Mouse (Mus musculus) liver, embryonic 13.5 days (tissue): Measurements from ENCODE around the gene Fyb. TPM values are rescaled to one million over a fixed set of nuclear protein-coding genes. Genes with fewer than 3 reads are reported as not detected.
A peak's percentile ranks its signal among the peaks of the same experiment; 100 is the strongest.
"Not testable (repeated sequence)": the region's sequence is repeated elsewhere in the genome, so short reads cannot be mapped to it uniquely, and the experiment has no call there.

Source experiments
- ATAC-seq: fragments of 200-750 bp; cut with Nextera tagmentation; 2 replicates; pipeline ENCODE4 v1.8.0; 2017; ENCODE audit warnings: low read depth, mild to moderate bottlenecking, moderate number of reproducible peaks, moderate library complexity
- DNase-seq: peaks from one replicate; pipeline ENCODE4 v3.0.0; 2022
- H3K27ac ChIP-seq: fragments of 300-500 bp; sonication (generic); 2 replicates; pipeline ENCODE4 v1.5.1; 2015; ENCODE audit warnings: moderate library complexity, mild to moderate bottlenecking, inconsistent platforms
- H3K27me3 ChIP-seq: fragments of 300-500 bp; sonication (generic); 2 replicates; pipeline ENCODE4 v1.6.1; 2015; ENCODE audit warnings: mild to moderate bottlenecking, inconsistent platforms
- H3K36me3 ChIP-seq: fragments of 300-500 bp; sonication (generic); 2 replicates; pipeline ENCODE4 v1.6.1; 2015; ENCODE audit warnings: mild to moderate bottlenecking, inconsistent platforms
- H3K4me1 ChIP-seq: fragments of 300-500 bp; sonication (generic); replicated peaks from 2 replicates; pipeline ENCODE4 v1.6.1; 2015; ENCODE audit warnings: inconsistent platforms
- H3K4me2 ChIP-seq: fragments of 300-500 bp; sonication (generic); 2 replicates; pipeline ENCODE4 v1.6.1; 2015; ENCODE audit warnings: inconsistent platforms, mild to moderate bottlenecking, moderate library complexity
- H3K4me3 ChIP-seq: fragments of 300-500 bp; sonication (generic); replicated peaks from 2 replicates; pipeline ENCODE4 v1.5.1; 2015; ENCODE audit warnings: mild to moderate bottlenecking, inconsistent platforms
- H3K9ac ChIP-seq: fragments of 300-500 bp; sonication (generic); 2 replicates; pipeline ENCODE4 v1.6.1; 2015; ENCODE audit warnings: mild to moderate bottlenecking, inconsistent platforms
- H3K9me3 ChIP-seq: fragments of 300-500 bp; sonication (generic); replicated peaks from 2 replicates; pipeline ENCODE4 v1.6.1; 2016; ENCODE audit warnings: inconsistent platforms
- WGBS: fragments of 180-500 bp; shearing (Covaris S2); methylation state at CpG from one replicate; pipeline ENCODE4 v1.1.7; 2015; ENCODE audit not compliant: insufficient replicate concordance; 5-methylcytosine and 5-hydroxymethylcytosine counted together
- polyA plus RNA-seq: library from polyadenylated mRNA; unstranded; fragments of >200 nt; fragmentation: Nextera tagmentation; extraction: Ambion mirVana; gene quantifications from 2 replicates; pipeline ENCODE4 v1.2.1, GENCODE M21; 2015

Gene Fyb
- polyA plus RNA-seq, 1 experiment from 2014 or later: 27.5 TPM

- no peak overlapping the region for H3K9ac ChIP-seq
- 33% methylated on average over 15 of the region's 15 CpGs for WGBS
- H3K4me1 ChIP-seq: peaks cover 36% of the 10 kb centered on the region
- H3K27ac ChIP-seq: no peak overlapping the region
- H3K9me3 ChIP-seq: no peaks in the 10 kb centered on the region
- no peaks in the 10 kb centered on the region for H3K27me3 ChIP-seq
- DNase-seq (no peak), ATAC-seq (no peak)
- H3K4me2 ChIP-seq: peak overlapping the region; percentile 35
- H3K4me3 ChIP-seq: peak overlapping the region; percentile 10; the same call in 1 of the 2 replicates
- 0 out of 2 replicates have a peak, but pooled peaks cover 3% of the 10 kb centered on the region for H3K36me3 ChIP-seq
Observed at GRCm38 (mm10) chr15:6579194-6579768, 56.6 kb downstream of the Fyb start.

- H3K4me2 ChIP-seq: peak overlapping the region; percentile 35; the same call in 1 of the 2 replicates
- ATAC-seq (no peak), DNase-seq (no peak)
- H3K27ac ChIP-seq: no peak overlapping the region
- H3K4me1 ChIP-seq: peaks cover 37% of the 10 kb centered on the region
- 0 out of 2 replicates have a peak, but pooled peaks cover 3% of the 10 kb centered on the region for H3K36me3 ChIP-seq
- no peaks in the 10 kb centered on the region for H3K27me3 ChIP-seq
- no peak overlapping the region; the same call in 1 of the 2 replicates for H3K4me3 ChIP-seq
- WGBS: 67% methylated on average over 11 of the region's 11 CpGs
- H3K9me3 ChIP-seq: no peaks in the 10 kb centered on the region
- H3K9ac ChIP-seq: no peak overlapping the region
Observed at GRCm38 (mm10) chr15:6579769-6580261, 57.2 kb downstream of the Fyb start.

DNA sequence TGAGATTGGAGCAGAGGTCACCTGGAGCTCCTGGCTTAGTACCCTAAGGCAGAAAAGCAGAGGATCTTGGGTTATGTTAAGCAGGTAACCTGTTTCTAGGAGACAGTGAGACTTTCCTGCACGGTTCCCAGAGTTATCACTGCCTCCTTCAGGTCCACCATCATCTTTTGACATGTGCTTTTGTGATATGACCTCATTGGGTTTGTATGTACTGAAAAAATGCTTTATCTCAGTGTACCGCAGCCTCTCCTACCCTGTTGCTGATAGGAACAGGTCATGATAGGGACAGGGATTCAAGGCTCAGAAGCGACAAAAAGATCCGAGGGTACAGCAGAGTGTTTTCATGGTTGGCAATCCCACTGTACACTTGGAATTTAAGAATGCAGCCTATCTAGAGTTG lies 62.0 kb downstream of the Fyb start:
- WGBS: 13% methylated on average over 4 of the region's 4 CpGs
- no peaks in the 10 kb centered on the region for H3K27me3 ChIP-seq

DNA sequence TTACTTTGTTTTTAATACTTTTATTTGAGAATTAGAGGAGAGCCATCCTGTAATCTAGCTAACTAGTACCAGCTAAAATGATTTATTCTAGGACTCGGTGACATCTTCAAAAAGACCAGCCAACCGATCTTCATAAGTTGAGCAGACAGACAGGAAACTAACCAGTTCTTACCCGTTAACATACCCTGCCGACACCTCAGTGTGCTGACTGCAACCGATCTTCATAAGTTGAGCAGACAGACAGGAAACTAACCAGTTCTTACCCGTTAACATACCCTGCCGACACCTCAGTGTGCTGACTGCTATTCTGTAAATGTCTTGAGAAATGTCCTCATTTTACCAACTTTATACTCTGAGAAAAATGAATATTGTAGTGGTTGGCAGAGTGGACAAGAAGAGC lies 63.7 kb downstream of the Fyb start:
- H3K4me3 ChIP-seq, ATAC-seq: not testable (repeated sequence)
- WGBS: 67% methylated on average over 7 of the region's 7 CpGs

More for the DNA sequence above, 62.0 kb downstream of the Fyb start:
- peak; percentile 78 for ATAC-seq
- H3K36me3 ChIP-seq: 0 out of 2 replicates have a peak, but pooled peaks cover 3% of the 10 kb centered on the region
- H3K4me2 ChIP-seq: no peak overlapping the region
- no peak for DNase-seq
- no peak overlapping the region for H3K4me3 ChIP-seq
- no peaks in the 10 kb centered on the region for H3K9me3 ChIP-seq
- no peak overlapping the region for H3K9ac ChIP-seq
- peaks cover 23% of the 10 kb centered on the region for H3K4me1 ChIP-seq
- no peak overlapping the region for H3K27ac ChIP-seq

DNA sequence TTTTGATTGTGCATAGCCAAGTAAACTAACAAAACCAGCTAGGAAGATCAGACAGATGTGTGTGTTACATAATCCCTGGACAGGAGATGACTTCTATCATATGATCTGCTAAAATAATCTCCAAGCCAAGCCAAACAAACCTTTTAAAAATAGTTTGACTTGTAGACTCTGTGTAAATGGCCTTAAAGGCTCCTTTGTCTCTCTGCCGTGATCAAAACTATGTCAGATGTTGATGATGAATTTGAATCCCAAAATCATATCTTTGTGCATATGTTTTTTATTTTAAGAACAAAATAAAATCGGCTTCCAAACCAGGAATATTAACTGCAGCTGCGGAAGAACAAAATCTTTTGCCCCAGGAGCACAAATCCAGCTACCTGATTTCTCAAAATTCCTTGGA lies 64.9 kb downstream of the Fyb start:
- no peaks in the 10 kb centered on the region for H3K27me3 ChIP-seq
- 76% methylated on average over 3 of the region's 3 CpGs for WGBS
- ATAC-seq: no peak

More for the DNA sequence above, 63.7 kb downstream of the Fyb start:
- H3K9ac ChIP-seq, H3K27ac ChIP-seq, DNase-seq, H3K4me2 ChIP-seq, H3K36me3 ChIP-seq, H3K27me3 ChIP-seq, H3K9me3 ChIP-seq: not testable (repeated sequence)
- H3K4me1 ChIP-seq: peaks cover 26% of the 10 kb centered on the region

DNA sequence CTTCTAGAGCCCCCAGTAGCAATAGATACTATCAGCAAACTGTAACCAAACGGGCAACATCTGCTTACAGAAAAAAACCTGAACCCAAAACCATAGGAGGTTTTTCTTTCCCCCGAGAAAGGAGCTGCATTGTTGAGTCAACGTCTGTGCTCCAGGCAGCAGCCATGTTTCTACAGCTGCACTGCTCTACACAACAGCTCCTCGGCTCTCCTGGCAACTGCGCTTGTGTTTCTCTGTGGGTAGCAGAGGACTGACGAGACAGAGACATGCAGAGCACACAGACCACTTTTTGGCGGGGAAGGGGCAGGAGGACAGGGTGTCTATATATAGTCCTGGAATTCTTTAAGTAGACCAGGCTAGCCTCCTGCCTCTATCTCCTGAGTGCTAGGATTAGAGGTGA lies 65.5 kb downstream of the Fyb start:
- no peak overlapping the region for H3K4me2 ChIP-seq
- H3K4me1 ChIP-seq: peaks cover 39% of the 10 kb centered on the region
- no peaks in the 10 kb centered on the region for H3K36me3 ChIP-seq
- H3K9ac ChIP-seq: no peak overlapping the region
- no peak for DNase-seq
- H3K27ac ChIP-seq: no peak overlapping the region
- no peak overlapping the region for H3K4me3 ChIP-seq
- WGBS: 46% methylated on average over 7 of the region's 7 CpGs
- no peak for ATAC-seq
- H3K9me3 ChIP-seq: no peaks in the 10 kb centered on the region
- no peaks in the 10 kb centered on the region for H3K27me3 ChIP-seq

More for the DNA sequence above, 64.9 kb downstream of the Fyb start:
- H3K9me3 ChIP-seq: no peaks in the 10 kb centered on the region
- H3K4me2 ChIP-seq: no peak overlapping the region
- H3K4me3 ChIP-seq: no peak overlapping the region
- H3K27ac ChIP-seq: no peak overlapping the region
- peaks cover 33% of the 10 kb centered on the region for H3K4me1 ChIP-seq
- no peak for DNase-seq
- no peak overlapping the region for H3K9ac ChIP-seq
- no peaks in the 10 kb centered on the region for H3K36me3 ChIP-seq

- ATAC-seq: no peak
- no peak overlapping the region for H3K4me2 ChIP-seq
- 46% methylated on average over 4 of the region's 4 CpGs for WGBS
- H3K36me3 ChIP-seq: no peaks in the 10 kb centered on the region
- no peak for DNase-seq
- no peaks in the 10 kb centered on the region for H3K27me3 ChIP-seq
- H3K9me3 ChIP-seq: no peaks in the 10 kb centered on the region
- no peak overlapping the region for H3K27ac ChIP-seq
- no peak overlapping the region for H3K9ac ChIP-seq
- H3K4me3 ChIP-seq: no peak overlapping the region
- peaks cover 27% of the 10 kb centered on the region for H3K4me1 ChIP-seq
Observed at GRCm38 (mm10) chr15:6590846-6591451, 68.3 kb downstream of the Fyb start.

DNA sequence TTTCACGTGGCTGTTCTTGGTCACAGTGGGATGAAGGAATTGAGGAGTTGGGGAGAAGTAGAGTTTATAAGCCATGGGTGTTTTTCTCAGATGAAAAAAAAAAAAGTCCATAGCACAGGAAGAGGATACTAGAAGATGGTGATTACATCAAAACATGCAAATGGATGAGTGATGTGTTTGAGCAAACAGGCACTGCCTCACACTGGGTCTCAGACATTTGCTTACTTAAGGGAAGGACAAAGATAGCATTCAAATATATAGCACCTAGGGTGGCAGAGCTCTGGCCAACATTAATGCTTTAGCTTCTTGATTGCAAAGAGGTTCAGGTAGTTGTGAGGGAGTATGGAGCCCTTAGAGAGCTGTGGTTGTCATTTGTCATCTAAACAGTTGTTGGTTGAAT lies 68.9 kb downstream of the Fyb start:
- Histone ChIP-seq H3K36me3 (no peaks in the 10 kb centered on the region), H3K4me1 (peaks cover 27% of the 10 kb centered on the region), H3K27ac (no peak overlapping the region), H3K4me2 (no peak overlapping the region), H3K4me3 (no peak overlapping the region), H3K9ac (no peak overlapping the region), H3K27me3 (no peaks in the 10 kb centered on the region), H3K9me3 (no peaks in the 10 kb centered on the region)
- DNase-seq (no peak), ATAC-seq (no peak)
- WGBS: 27% methylated on average over 1 of the region's 1 CpGs

GRCm38 (mm10) chr15:6592561-6593253 lies 70.1 kb downstream of the Fyb start:
- Histone ChIP-seq H3K9me3 (no peaks in the 10 kb centered on the region), H3K9ac (no peak overlapping the region), H3K4me1 (peaks cover 27% of the 10 kb centered on the region), H3K36me3 (no peaks in the 10 kb centered on the region), H3K27ac (no peak overlapping the region), H3K4me2 (no peak overlapping the region), H3K4me3 (no peak overlapping the region), H3K27me3 (no peaks in the 10 kb centered on the region)
- ATAC-seq (0 out of 2 replicates have a peak, but pooled peaks have one; percentile 34), DNase-seq (no peak)
- WGBS: 44% methylated on average over 5 of the region's 5 CpGs

GRCm38 (mm10) chr15:6593254-6593623 lies 70.6 kb downstream of the Fyb start:
- peaks cover 25% of the 10 kb centered on the region for H3K4me1 ChIP-seq
- no peak overlapping the region for H3K4me3 ChIP-seq
- DNase-seq: no peak
- WGBS: 62% methylated on average over 1 of the region's 1 CpGs
- ATAC-seq: no peak
- H3K9me3 ChIP-seq: no peaks in the 10 kb centered on the region
- H3K36me3 ChIP-seq: no peaks in the 10 kb centered on the region
- H3K27me3 ChIP-seq: no peaks in the 10 kb centered on the region
- H3K27ac ChIP-seq: no peak overlapping the region
- H3K4me2 ChIP-seq: no peak overlapping the region
- no peak overlapping the region for H3K9ac ChIP-seq

GRCm38 (mm10) chr15:6598626-6599025 lies 76.0 kb downstream of the Fyb start:
- Histone ChIP-seq H3K36me3 (no peaks in the 10 kb centered on the region), H3K4me2 (no peak overlapping the region), H3K27me3 (no peaks in the 10 kb centered on the region), H3K9me3 (no peaks in the 10 kb centered on the region), H3K27ac (no peak overlapping the region), H3K4me3 (no peak overlapping the region), H3K9ac (no peak overlapping the region), H3K4me1 (no peaks in the 10 kb centered on the region)
- ATAC-seq: no peak
- no peak for DNase-seq
- WGBS: 57% methylated on average over 3 of the region's 3 CpGs
